Mouse (Mus musculus) lung, adult 18-20 months (tissue): Measurements from ENCODE around the gene Wfdc15a.

Experiments used
- DNase-seq, 2 experiments: peaks; one replicate each; pipeline ENCODE4 v3.0.0; 2022; ENCODE audit warnings: mixed read lengths in 2 of 2

The Wfdc15a gene

GRCm38 (mm10) chr2:164175850-164176249 lies 24.1 kb downstream of the Wfdc15a start:
- no peak for DNase-seq

GRCm38 (mm10) chr2:164174649-164175395 lies 25.1 kb downstream of the Wfdc15a start:
- DNase-seq, result no peak

- DNase-seq, result no peak
Measured at GRCm38 (mm10) chr2:164173394-164173793, 26.5 kb downstream of the Wfdc15a start.

GRCm38 (mm10) chr2:164170902-164171301 lies 29.0 kb downstream of the Wfdc15a start, which contains the start of gene Kcns1:
Gene Kcns1, minus strand, starts transcription at chr2:164171113.
- DNase-seq, result no peak

- DNase-seq, result no peak
Measured at GRCm38 (mm10) chr2:164170326-164170725, 29.6 kb downstream of the Wfdc15a start.

GRCm38 (mm10) chr2:164168571-164168946 lies 31.4 kb downstream of the Wfdc15a start:
- no peak for DNase-seq

- no peak for DNase-seq
Measured at GRCm38 (mm10) chr2:164167752-164168570, 32.0 kb downstream of the Wfdc15a start.

GRCm38 (mm10) chr2:164164941-164165340 lies 35.0 kb downstream of the Wfdc15a start:
- no peak for DNase-seq

GRCm38 (mm10) chr2:164161515-164162055 lies 38.3 kb downstream of the Wfdc15a start:
- no peak for DNase-seq

GRCm38 (mm10) chr2:164158838-164159237 lies 41.1 kb downstream of the Wfdc15a start:
- no peak for DNase-seq

- DNase-seq, result no peak
Measured at GRCm38 (mm10) chr2:164156158-164156557, 43.8 kb downstream of the Wfdc15a start.

GRCm38 (mm10) chr2:164154007-164154406 lies 45.9 kb downstream of the Wfdc15a start:
- no peak for DNase-seq

GRCm38 (mm10) chr2:164152341-164152740 lies 47.6 kb downstream of the Wfdc15a start:
- no peak for DNase-seq

- no peak for DNase-seq
Measured at GRCm38 (mm10) chr2:164150086-164150760, 49.7 kb downstream of the Wfdc15a start.
